Mouse (Mus musculus) cerebellum, postnatal 14 days (tissue): ENCODE data around the gene Nudt2.
A peak's percentile ranks its signal among the peaks of the same experiment; 100 is the strongest.

Experiments
- DNase-seq, 2 experiments: peaks; one replicate each; pipeline ENCODE4 v3.0.0; 2021; ENCODE audit warnings: mixed read lengths in 2 of 2

Gene Nudt2

DNA sequence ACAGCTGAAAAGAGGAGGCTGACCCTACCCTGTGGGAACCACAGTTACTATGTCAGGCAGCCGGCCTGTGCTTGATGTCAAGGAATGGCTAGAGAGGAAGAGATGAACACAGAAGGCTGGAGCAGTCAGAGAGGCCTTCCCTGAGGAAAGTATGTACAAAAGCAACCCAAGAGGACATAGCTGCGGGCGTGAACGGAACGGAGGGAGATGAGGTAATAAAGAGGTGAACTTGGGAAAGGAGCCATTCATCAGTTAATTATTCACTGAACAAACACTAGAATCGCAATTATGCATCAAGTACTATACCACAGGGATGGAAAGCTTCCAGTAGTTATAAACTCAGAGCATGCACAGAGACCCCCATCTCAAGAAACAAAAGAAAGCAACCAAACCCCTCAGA lies 57.2 kb downstream of the Nudt2 start:
- DNase-seq: no peak

DNA sequence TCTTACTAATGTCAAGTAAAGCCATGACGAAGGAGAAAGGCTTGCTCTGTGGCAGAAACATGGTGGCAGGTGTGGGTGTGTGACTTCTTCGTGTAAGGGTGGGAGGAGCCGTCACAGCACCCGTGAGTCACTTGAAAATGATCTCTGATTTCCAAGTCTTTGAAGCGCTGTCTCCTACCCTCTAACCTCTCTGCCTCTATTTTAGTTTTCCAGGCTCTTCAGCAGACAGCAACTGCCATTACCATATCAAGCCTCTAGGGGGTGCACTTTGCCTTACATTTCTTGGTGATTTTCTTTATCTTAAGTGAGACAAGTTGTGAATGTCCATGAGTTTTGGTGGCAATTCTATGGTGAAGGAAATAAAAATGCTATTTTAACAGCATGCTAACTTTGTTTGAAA lies 57.8 kb downstream of the Nudt2 start:
- DNase-seq: peak; percentile 70 to 72

DNA sequence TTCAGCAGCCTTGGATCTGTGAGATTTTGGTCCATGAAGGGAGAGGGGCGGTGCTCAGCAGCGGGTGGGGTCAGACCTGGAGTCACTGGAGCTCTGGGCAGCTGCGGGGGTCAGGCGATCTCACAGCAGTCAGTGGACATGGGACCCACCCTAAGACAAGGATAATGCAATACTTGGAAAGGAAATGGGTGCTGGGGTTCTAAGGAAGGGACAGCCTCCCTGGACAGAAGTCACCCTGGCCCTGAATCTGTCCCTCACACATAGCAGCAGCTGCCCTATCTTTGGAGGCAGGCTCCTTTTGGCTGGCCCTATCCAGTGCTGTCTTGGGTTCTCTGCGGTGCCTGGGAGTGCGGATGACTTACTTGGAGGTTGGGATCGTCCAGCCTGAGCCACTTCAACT lies 58.9 kb downstream of the Nudt2 start:
- DNase-seq: no peak

- DNase-seq: no peak
Measured at GRCm38 (mm10) chr4:41524829-41525228, 59.9 kb downstream of the Nudt2 start.

DNA sequence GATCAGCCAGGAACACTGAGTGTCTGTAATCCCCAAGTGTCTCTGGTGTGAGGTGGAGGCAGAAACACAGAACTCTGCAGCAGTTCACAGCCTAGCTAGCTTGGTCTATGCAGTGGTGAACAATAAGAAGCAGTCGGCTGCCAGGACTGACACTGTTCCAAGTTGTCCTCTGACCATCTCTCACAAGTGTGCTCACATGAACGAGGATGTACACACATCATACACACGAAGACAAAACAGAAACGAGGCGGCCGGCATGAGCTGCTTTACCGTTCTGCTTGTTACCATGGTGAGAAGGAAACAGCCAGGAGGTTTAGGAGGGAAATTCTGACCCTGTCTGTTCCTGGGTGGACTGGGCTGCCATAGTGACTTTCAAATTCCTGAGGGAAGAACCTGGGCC lies 61.6 kb downstream of the Nudt2 start:
- no peak for DNase-seq

DNA sequence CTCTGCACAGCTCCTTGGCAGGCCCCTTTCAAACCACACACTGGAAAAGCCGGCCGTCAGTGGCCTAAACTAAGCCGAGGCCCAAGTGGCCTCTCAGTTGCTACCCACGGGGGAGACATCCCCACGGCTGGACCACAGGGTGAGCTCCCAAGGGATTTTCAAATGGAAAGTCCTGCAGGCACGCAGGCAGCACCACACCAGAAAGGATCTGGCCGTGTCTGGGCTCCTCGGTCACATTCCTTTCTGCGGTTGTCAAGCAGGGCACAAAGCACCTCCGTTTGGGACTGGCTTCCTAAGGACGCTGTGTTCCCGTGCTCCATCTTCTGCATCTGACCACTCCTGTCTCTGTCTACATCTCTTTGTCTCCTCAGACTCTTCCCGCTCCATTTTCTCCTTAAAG lies 62.1 kb downstream of the Nudt2 start:
- no peak for DNase-seq

GRCm38 (mm10) chr4:41527996-41528395 lies 63.0 kb downstream of the Nudt2 start:
- peak; percentile 81 to 83 for DNase-seq
